Mouse (Mus musculus) liver, adult 2 months (tissue): ENCODE results near the gene Mrpl45.

ENCODE experiments used
- CTCF ChIP-seq: fragments of 200-500 bp; IDR thresholded peaks from 2 replicates; pipeline ENCODE4 v1.5.1; 2011; ENCODE audit warnings: low read depth, low read length, control low read depth
- POLR2A ChIP-seq: fragments of 200-500 bp; IDR thresholded peaks from 2 replicates; pipeline ENCODE4 v1.6.1; 2011; ENCODE audit warnings: low read length, control low read depth; ENCODE audit not compliant: insufficient read depth; ENCODE audit errors: extremely low read depth

DNA sequence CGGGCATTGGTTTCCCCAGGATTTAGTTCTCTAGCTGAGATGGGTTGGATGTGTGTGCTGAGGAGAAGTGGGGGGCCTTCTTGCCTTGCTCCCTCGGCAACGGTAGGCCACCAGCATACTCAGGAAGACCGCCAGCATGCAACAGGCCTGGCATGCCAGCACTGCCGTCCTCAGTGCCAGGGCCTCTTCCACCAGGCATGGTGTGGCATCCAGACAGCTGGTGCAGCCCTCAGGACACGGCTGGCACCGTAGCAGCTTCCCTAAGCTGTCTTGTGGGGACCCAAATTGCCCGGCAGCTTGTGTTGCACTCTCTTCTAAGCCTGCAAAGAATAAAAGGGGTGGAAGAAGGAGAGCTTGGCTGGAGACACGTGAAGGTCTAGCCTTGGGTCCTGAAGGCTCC is 30.9 kb downstream of the Mrpl45 start:
- TF ChIP-seq CTCF (no peak), POLR2A (no peak)
